Mouse (Mus musculus) heart, embryonic 13.5 days (tissue): Measurements from ENCODE around the gene Slc38a6. TPM values are rescaled to one million over a fixed set of nuclear protein-coding genes. Genes with fewer than 3 reads are reported as not detected.

Experiments used
- ATAC-seq: fragments of 200-750 bp; cut with Nextera tagmentation; 2 replicates; pipeline ENCODE4 v1.8.0; 2017; ENCODE audit warnings: moderate TSS enrichment; ENCODE audit not compliant: insufficient number of reproducible peaks, low FRiP score, low TSS enrichment; ENCODE audit errors: extremely low read depth
- H3K27ac ChIP-seq: fragments of 300-500 bp; sonication (generic); replicated peaks from 2 replicates; pipeline ENCODE4 v1.5.1; 2015; ENCODE audit warnings: moderate library complexity, mild to moderate bottlenecking, inconsistent platforms
- H3K27me3 ChIP-seq: fragments of 300-500 bp; sonication (generic); replicated peaks from 2 replicates; pipeline ENCODE4 v1.6.1; 2015; ENCODE audit warnings: mild to moderate bottlenecking, inconsistent platforms
- H3K36me3 ChIP-seq: fragments of 300-500 bp; sonication (generic); 2 replicates; pipeline ENCODE4 v1.6.1; 2015; ENCODE audit warnings: mild to moderate bottlenecking, inconsistent platforms
- H3K4me1 ChIP-seq: fragments of 300-500 bp; sonication (generic); 2 replicates; pipeline ENCODE4 v1.6.1; 2015; ENCODE audit warnings: inconsistent platforms
- H3K4me2 ChIP-seq: fragments of 300-500 bp; sonication (generic); 2 replicates; pipeline ENCODE4 v1.6.1; 2015; ENCODE audit warnings: inconsistent platforms, mild to moderate bottlenecking, moderate library complexity
- H3K4me3 ChIP-seq: fragments of 300-500 bp; sonication (generic); 2 replicates; pipeline ENCODE4 v1.5.1; 2015; ENCODE audit warnings: moderate library complexity, mild to moderate bottlenecking, inconsistent platforms
- H3K9ac ChIP-seq: fragments of 300-500 bp; sonication (generic); 2 replicates; pipeline ENCODE4 v1.6.1; 2015; ENCODE audit warnings: inconsistent platforms, mild to moderate bottlenecking, moderate library complexity
- H3K9me3 ChIP-seq: fragments of 300-500 bp; sonication (generic); 2 replicates; pipeline ENCODE4 v1.6.1; 2016; ENCODE audit warnings: inconsistent platforms
- WGBS: fragments of 180-500 bp; shearing (Covaris S2); methylation state at CpG from one replicate; pipeline ENCODE4 v1.1.7; 2015; ENCODE audit warnings: mixed read lengths; 5-methylcytosine and 5-hydroxymethylcytosine counted together
- polyA plus RNA-seq: library from polyadenylated mRNA; unstranded; fragments of >200 nt; fragmentation: Nextera tagmentation; extraction: Ambion mirVana; gene quantifications from 2 replicates; pipeline ENCODE4 v1.2.1, GENCODE M21; 2015

Gene Slc38a6
- polyA plus RNA-seq = 4.1 and 5.4 TPM in 2 replicates

DNA sequence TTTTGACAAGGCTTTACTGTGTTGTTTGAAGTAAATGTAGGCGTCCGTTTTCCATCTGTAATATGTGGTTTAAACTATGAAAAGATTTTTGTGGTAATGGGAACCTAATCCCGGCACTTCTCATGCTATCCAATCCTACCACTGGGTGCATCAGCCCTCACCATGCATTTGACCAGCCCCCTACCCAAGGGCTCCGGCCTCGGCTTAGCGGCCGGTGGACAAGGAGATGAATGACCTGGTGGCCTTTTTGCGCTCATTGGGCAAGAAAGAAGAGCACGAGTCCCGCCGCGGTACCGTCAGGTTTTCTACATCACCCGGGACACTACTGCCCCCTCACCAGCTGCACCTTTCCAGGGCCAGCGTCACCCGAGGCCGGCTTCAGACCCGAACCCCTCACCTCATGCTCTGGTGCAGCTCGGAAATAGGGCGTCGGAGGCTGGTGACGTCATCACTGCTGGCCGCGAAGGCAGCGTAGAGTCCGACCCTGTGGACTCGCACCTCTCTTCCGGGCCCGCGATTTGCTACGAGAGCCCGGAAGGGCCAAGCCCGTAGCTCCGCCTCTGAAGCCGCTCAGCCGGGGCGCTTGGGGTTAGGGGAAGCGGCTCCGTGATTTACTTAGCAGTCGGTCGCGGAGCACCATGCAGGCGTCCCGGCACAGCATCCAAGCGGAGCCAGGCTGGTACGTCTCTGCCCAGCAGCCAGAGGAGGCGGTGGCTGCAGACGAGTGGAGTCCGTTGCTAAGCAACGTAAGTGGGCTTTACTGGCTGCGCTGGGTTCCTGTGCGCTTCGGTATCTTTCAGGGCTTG is at the start of gene Slc38a6, which contains the start of gene Trmt5:
Gene Slc38a6 (plus strand): TSS at position 493 of the 806 bp plus-strand sequence.
Gene Trmt5 (minus strand): TSS at position 424 of the 806 bp plus-strand sequence.
- Histone ChIP-seq H3K27me3 (no peaks in the 10 kb centered on the region), H3K4me1 (peaks cover 40% of the 10 kb centered on the region), H3K4me3 (peak within 1 kb of the TSS; percentile 87), H3K4me2 (peak within 1 kb of the TSS; percentile 84), H3K9me3 (no peaks in the 10 kb centered on the region), H3K36me3 (peaks cover 30% of the 10 kb centered on the region), H3K9ac (peak within 1 kb of the TSS; percentile 92), H3K27ac (peak within 1 kb of the TSS; percentile 82)
- WGBS = under 1% methylated on average over 53 of the region's 53 CpGs
- ATAC-seq = peak; percentile 88

GRCm38 (mm10) chr12:73241960-73242359 is 44.6 kb upstream of the Slc38a6 start:
- WGBS = 72% methylated on average over 10 of the region's 10 CpGs
- Histone ChIP-seq H3K4me1 (no peaks in the 10 kb centered on the region), H3K4me3 (no peak overlapping the region), H3K36me3 (no peaks in the 10 kb centered on the region), H3K27me3 (no peaks in the 10 kb centered on the region), H3K9me3 (no peaks in the 10 kb centered on the region), H3K27ac (no peak overlapping the region), H3K9ac (no peak overlapping the region), H3K4me2 (no peak overlapping the region)
- ATAC-seq = no peak

GRCm38 (mm10) chr12:73245687-73246086 is 40.9 kb upstream of the Slc38a6 start:
- Histone ChIP-seq H3K4me3 (no peak overlapping the region), H3K36me3 (no peaks in the 10 kb centered on the region), H3K9me3 (no peaks in the 10 kb centered on the region), H3K27ac (no peak overlapping the region), H3K4me2 (no peak overlapping the region), H3K9ac (no peak overlapping the region), H3K27me3 (no peaks in the 10 kb centered on the region), H3K4me1 (peaks cover 8% of the 10 kb centered on the region; the same call in 1 of the 2 replicates)
- no peak for ATAC-seq
- 64% methylated on average over 5 of the region's 5 CpGs for WGBS

DNA sequence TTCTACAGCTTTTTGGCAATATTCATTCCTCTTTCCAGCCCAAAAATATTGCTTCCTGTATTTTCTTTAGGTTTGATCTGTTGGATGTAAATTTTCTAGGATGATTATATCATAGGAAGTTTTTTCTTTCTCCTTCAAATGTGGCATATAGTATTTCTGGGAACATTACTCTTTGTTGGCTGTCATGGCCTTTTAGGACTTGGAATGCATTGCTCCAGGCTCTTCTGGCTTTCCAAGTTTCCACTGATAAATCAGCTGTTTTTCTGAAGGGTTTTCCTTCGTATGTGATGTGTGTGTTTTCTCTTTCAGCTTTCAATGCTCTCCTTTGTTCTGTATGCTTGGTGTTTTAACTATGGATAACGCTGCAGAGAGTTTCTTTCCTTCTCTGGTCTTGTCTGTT is 31.6 kb upstream of the Slc38a6 start:
- H3K4me3 ChIP-seq = no peak overlapping the region
- ATAC-seq = no peak
- peaks cover 4% of the 10 kb centered on the region; the same call in 1 of the 2 replicates for H3K36me3 ChIP-seq
- no peak overlapping the region for H3K9ac ChIP-seq
- 47% methylated on average over 2 of the region's 2 CpGs for WGBS
- H3K4me1 ChIP-seq = peaks cover 6% of the 10 kb centered on the region; the same call in 1 of the 2 replicates
- no peaks in the 10 kb centered on the region for H3K27me3 ChIP-seq
- 0 out of 2 replicates have a peak overlapping the region, but pooled peaks have one; percentile 42 for H3K27ac ChIP-seq
- no peak overlapping the region for H3K4me2 ChIP-seq
- H3K9me3 ChIP-seq = no peaks in the 10 kb centered on the region

- Histone ChIP-seq H3K9me3 (peaks cover 17% of the 10 kb centered on the region), H3K27me3 (no peaks in the 10 kb centered on the region), H3K4me3 (no peak overlapping the region), H3K27ac (no peak overlapping the region), H3K36me3 (peaks cover 4% of the 10 kb centered on the region; the same call in 1 of the 2 replicates), H3K4me2 (no peak overlapping the region), H3K4me1 (no peaks in the 10 kb centered on the region), H3K9ac (no peak overlapping the region)
- ATAC-seq = no peak
- 90% methylated on average over 6 of the region's 6 CpGs for WGBS
These were observed 27.3 kb upstream of the Slc38a6 start for GRCm38 (mm10) chr12:73259269-73259668.

- no peak for ATAC-seq
- Histone ChIP-seq H3K4me2 (no peak overlapping the region), H3K4me1 (no peaks in the 10 kb centered on the region), H3K4me3 (no peak overlapping the region), H3K27me3 (no peaks in the 10 kb centered on the region), H3K9ac (no peak overlapping the region), H3K9me3 (peaks cover 17% of the 10 kb centered on the region), H3K36me3 (peaks cover 4% of the 10 kb centered on the region; the same call in 1 of the 2 replicates), H3K27ac (no peak overlapping the region)
- 97% methylated on average over 1 of the region's 1 CpGs for WGBS
These were observed 26.2 kb upstream of the Slc38a6 start for GRCm38 (mm10) chr12:73260339-73260738.

- no peak for ATAC-seq
- Histone ChIP-seq H3K36me3 (no peaks in the 10 kb centered on the region), H3K9me3 (peaks cover 17% of the 10 kb centered on the region), H3K4me2 (no peak overlapping the region), H3K4me3 (no peak overlapping the region), H3K9ac (no peak overlapping the region), H3K27ac (no peak overlapping the region), H3K4me1 (no peaks in the 10 kb centered on the region), H3K27me3 (no peaks in the 10 kb centered on the region)
- 83% methylated on average over 3 of the region's 3 CpGs for WGBS
These were observed 21.1 kb upstream of the Slc38a6 start for GRCm38 (mm10) chr12:73265381-73265978.

- no peak overlapping the region for H3K9ac ChIP-seq
- no peak overlapping the region for H3K4me2 ChIP-seq
- ATAC-seq = no peak
- H3K27ac ChIP-seq = no peak overlapping the region
- H3K36me3 ChIP-seq = no peaks in the 10 kb centered on the region
- WGBS = 59% methylated on average over 1 of the region's 1 CpGs
- peaks cover 10% of the 10 kb centered on the region for H3K9me3 ChIP-seq
- no peaks in the 10 kb centered on the region for H3K27me3 ChIP-seq
- H3K4me3 ChIP-seq = no peak overlapping the region
- no peaks in the 10 kb centered on the region for H3K4me1 ChIP-seq
These were observed 20.0 kb upstream of the Slc38a6 start for GRCm38 (mm10) chr12:73266597-73266996.

- H3K4me3 ChIP-seq = no peak overlapping the region
- no peak overlapping the region for H3K9ac ChIP-seq
- no peak overlapping the region for H3K4me2 ChIP-seq
- H3K36me3 ChIP-seq = peaks cover 12% of the 10 kb centered on the region
- no peaks in the 10 kb centered on the region for H3K4me1 ChIP-seq
- no peaks in the 10 kb centered on the region for H3K9me3 ChIP-seq
- no peaks in the 10 kb centered on the region for H3K27me3 ChIP-seq
- 87% methylated on average over 1 of the region's 1 CpGs for WGBS
- no peak for ATAC-seq
- no peak overlapping the region for H3K27ac ChIP-seq
These were observed 18.1 kb upstream of the Slc38a6 start for GRCm38 (mm10) chr12:73268497-73268896.

DNA sequence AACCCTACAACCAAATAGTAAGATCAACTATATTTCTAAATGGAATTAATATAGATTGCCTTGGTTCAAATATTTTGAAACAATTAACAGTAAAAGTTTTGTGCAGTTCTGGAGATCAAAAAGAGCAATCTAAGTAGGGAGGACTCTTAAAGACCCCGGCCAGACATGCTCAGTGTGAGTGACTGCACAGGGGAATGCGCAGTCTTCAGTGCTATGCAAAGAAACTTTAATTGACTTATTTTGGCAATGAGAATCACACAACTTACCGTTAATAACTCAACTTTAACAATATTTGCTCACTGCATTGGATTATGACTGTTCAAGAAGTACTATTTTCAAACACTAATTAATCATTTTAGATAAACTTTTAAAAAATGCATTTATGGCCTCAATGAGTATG is 17.0 kb upstream of the Slc38a6 start:
- no peaks in the 10 kb centered on the region for H3K4me1 ChIP-seq
- H3K4me3 ChIP-seq = no peak overlapping the region
- H3K4me2 ChIP-seq = no peak overlapping the region
- no peak for ATAC-seq
- no peak overlapping the region for H3K9ac ChIP-seq
- no peaks in the 10 kb centered on the region for H3K27me3 ChIP-seq
- H3K9me3 ChIP-seq = no peaks in the 10 kb centered on the region
- H3K27ac ChIP-seq = no peak overlapping the region
- peaks cover 22% of the 10 kb centered on the region for H3K36me3 ChIP-seq
- 91% methylated on average over 3 of the region's 3 CpGs for WGBS

DNA sequence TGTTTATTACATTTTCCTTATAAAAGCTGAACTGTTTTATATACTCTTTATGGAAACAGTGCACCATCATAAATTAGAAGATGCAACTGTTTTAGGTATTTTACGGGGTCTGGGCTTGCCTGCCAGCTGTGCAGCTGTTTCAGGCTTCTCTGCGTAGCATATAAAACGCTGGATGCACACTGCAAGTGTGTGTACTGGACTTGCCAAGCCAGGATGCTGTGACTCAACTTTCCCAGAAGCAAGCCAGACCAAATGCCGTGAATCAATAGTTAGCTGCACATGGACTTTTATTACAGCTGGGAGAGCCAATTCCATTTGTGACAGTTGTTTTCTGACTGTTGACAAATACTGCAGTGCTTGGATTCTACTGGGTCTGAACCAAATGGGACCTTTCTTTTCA is 16.6 kb upstream of the Slc38a6 start:
- Histone ChIP-seq H3K4me2 (no peak overlapping the region), H3K27me3 (no peaks in the 10 kb centered on the region), H3K4me1 (no peaks in the 10 kb centered on the region), H3K36me3 (peaks cover 26% of the 10 kb centered on the region), H3K9ac (no peak overlapping the region), H3K9me3 (no peaks in the 10 kb centered on the region), H3K4me3 (no peak overlapping the region), H3K27ac (no peak overlapping the region)
- 86% methylated on average over 4 of the region's 4 CpGs for WGBS
- no peak for ATAC-seq
